Mouse (Mus musculus) induced T-regulatory cell, adult 2 months (primary cell): ENCODE results near the gene Nos1ap.

Experiments
- DNase-seq: peaks from one replicate; pipeline ENCODE4 v3.0.0-alpha.2; 2012; ENCODE audit warnings: low read depth

Gene Nos1ap

DNA sequence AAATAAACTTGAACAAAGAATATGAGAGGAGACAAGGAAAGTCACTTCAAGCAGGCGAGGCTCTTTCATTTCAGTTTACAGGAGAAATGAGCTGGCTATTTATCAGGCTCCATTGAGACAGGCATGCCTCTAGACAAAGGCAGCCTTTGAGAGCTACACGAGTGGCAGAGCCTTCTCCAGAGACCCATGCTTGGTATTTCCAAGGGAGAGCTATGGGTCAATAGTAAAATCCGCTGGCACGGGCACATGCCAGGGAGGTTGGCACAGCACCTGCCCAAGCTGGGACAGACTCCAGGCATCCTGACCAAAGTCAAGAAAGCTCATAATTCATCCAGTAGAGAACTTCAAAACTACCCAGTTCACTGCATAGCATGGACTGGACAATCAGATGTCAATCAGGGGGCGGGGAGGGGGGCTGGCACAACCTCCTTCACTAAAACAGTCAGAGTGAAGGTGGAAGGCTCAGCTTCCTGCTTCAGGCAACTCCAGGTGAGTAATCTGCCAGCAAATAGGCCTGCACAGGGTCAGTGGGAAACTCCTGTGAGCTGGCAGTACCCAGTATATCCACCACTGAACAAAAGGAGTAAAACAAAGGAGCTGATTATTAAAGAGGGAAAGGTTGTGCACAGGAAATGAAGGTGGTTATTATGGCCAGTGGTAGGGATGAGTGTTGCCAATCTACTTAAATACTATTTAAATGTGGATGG, 129.6 kb downstream of the Nos1ap start:
- no peak for DNase-seq

DNA sequence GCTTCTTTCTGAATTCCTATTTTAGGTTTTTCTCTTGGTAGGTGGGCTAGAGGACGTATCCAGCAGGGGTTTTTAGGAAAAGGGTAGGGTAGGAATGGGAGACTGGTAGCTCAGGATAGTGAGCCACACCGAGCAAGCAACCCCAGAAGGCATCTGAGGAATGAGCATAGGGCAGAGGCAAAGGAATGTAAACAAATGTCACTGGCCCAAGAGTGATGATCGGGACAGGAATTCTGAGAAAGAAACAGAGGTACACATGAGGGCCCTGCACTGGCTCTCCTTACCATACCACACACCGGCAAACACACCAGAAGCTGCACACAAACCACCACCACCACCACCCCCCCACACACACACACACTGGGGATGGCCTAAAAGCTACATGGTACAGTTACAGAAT, 132.0 kb downstream of the Nos1ap start:
- no peak for DNase-seq

DNA sequence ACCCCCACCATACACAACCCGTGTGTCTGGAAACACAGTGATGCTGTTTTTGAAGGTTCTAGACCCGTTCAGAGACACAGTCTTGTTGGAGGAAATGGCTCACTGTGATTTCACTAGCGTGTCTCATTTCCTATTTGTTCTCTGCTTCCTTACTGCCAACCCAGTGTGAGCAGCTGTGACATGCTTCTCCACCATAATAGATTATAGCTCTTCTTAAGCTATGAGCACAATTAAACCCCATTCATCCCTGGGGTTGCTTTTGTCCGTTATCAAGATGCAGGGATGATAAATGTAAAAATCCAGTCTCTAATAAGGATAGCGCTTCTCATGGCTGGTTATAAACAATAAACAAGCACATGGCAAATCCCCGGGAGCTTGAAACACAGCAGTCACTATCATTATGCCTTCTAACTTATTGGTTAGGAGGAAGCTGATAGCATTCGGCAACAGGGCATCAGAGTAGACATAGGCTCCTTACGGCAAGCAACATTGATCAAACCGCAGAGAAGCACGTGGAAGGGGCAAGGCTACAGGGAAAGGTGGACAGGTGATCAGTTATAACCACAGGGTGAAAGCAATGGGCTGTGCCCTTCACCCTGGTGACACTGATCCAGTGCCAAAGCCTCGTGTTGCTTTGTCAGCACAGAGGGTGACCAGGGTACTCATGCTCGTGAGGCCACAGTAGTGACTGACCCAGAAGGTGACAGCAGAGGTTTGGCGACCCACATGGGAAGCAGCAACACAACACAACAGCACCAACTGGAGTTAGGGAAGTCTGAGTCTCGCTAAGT, 133.6 kb downstream of the Nos1ap start:
- no peak for DNase-seq

DNA sequence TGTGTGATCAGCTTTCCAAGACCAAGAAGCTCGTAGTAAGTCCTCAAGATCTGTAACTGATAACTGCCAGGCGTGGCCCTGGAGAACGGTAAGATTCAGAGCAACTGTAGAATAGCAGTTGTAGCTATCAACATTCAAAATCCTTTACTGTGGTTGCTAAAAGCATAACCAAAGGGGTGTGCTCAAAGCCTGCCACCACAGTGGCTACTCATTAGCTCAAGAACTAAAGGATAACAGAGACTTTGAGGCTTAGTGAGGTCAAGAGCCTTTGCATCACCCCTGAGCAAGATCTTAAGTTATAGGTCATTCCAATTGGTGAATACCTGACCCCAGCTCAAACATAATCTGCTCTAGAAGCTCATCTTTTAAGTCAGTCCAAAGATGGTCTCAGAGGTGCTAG, 134.3 kb downstream of the Nos1ap start:
- no peak for DNase-seq

DNA sequence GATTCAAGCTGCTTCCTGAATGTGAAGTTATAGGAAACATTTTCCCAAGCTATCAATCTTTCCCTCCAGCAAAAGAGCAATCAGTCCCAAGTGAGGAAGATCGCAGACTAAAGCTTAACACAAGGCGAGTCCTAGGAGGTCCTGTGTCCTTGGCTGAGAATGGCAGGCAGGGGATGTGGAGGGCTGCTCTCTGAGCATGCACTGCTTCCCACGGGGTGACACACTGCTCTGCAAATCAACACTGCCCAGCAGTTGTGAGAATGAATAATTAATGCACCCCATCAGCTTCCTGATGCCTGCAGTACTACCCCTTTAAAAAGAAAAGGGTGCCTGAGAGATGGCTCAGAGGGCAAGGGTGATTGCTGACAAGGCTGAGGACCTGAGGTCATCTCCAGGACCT, 136.2 kb downstream of the Nos1ap start:
- no peak for DNase-seq

DNA sequence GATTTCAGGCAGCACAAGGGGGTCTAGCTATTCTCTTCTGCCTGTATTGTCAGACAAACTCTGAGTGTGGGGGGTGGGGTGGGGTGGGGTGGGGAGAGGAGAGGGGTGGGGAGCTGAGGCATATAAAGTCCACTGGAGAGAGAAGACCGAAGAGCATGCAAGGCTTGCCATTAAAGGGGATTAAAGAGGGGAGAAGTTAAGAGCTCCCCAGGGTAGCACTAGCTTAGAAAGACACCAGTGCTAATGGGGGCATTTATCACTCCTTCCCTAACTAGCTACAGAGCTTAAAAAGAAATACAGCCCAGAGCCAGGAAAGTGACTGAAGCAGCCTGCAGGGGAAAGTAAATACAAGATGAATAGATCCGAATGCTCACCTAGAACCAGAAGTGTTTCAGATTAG, 141.4 kb downstream of the Nos1ap start:
- DNase-seq = no peak

DNA sequence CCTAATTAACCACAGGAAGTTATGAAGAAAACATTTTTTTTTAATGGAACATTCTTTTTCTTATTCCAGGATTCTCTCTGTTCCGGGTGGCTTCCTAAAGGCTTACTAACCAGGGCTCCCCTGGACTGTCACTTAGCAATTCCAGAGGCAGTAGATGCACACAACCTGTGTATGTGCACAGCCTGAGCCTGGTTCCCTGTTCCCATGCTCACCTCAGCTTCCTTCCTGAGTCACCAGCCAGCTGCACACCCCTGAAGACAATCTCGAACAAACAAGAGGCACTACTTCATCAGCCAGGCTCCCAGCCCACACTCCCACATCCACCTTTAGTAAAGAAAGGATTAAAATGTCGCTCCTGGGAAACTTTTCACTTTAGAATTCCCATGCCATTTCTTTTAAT, 144.2 kb downstream of the Nos1ap start:
- no peak for DNase-seq

DNA sequence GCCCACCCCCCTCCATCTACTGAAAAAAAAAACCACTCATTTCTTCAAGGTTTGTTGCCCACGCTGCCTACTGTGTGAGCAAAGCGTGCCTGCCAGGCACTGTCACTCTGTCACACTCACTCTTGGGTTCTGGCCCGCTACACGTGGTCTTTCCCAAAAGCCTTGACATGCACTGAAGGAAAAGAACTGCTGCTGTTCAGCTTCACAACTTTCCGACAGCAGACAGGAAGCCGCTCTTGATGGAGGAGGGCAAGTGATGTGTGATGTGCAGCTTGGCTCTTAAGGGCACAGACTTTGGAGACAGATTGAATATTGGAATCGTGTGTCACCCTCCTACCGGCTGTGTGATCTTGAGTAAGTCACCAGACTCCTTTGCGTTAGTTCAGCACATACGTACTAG, 149.3 kb downstream of the Nos1ap start:
- DNase-seq = no peak

DNA sequence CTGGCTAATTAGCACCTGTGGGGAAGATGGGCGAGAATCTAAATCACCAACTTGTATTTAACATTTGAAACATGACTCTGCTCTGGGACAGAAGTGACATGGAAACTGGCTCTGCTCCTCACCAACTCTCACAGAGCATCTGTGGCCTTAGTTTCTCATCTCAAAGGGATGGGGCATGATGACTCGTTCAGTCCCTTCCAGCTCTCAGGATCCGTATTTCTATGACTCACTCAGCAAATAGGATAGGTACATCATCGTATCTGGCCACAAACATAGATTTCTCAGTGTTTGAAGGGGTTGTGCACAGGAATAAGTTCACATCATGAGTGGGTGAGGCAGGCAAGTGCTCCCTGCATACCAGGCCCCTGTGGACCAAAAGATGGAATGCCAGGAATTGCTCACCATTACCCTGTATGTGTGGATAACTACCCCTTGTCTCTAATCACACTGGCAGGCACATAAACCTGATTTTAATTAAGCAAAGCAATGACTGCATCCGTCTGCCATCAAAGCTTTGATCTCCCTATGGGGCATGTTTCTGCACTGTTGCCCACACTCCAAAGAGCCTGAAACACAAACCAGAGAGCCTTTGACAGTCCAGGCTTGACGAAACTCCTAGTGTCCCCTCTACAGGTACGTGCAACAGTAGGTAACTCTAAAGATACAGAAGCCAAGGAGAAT, 151.1 kb downstream of the Nos1ap start:
- no peak for DNase-seq

DNA sequence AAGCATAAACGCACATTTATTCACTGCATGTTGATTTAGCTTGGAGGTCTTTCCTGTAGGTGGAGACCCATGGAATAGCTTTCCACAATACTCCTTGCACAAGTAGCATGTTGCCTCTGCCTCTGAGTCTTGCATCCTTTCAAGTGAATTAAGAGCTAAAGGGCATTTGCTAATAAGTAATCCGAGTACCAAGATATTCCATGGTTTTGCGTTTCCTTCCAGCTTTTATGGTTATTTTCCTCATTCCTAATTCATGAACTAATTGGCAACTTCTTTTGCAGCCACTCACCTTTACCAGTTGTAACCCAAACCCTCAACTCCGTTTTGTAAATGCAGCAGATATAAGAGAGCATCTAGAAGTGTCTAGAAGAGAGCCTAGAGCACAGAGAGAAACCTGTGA, 155.5 kb downstream of the Nos1ap start:
- DNase-seq = no peak

DNA sequence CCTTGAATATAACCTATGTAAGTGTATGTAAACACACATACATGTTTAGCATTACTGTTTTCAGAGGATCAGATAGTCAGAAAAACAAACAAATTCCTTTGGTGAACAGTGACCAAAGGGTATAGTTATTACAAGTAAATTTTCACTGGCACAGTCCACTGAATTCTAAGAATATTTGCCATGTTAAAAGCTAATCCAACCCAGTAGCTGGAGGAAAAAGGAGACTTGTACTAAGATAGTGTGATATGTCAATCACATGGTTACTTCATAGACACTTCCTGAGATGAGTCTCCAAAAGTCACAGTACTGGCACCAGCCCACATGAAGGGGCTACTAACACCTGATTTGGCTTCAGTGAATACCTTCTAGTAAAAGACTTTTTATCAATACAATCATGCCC, 156.0 kb downstream of the Nos1ap start:
- no peak for DNase-seq

DNA sequence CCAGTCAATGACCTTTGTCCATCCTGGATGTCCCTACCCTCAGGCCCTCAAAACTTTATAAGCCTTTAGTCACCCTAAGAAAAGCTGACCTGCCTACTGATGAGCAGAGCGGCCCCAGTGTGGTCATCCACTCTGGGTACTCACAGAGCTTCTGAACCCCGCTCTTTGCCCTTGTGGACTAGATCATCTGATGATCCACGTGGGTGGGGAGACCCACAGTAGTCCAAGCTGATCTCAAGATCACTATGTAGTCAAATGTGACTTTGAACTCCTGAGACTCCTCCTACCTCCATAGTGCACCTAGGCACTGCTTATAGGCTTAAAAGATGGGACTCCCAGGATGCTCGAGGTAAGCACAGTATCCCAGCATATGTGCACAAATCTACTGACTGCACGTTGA, 157.4 kb downstream of the Nos1ap start:
- no peak for DNase-seq

DNA sequence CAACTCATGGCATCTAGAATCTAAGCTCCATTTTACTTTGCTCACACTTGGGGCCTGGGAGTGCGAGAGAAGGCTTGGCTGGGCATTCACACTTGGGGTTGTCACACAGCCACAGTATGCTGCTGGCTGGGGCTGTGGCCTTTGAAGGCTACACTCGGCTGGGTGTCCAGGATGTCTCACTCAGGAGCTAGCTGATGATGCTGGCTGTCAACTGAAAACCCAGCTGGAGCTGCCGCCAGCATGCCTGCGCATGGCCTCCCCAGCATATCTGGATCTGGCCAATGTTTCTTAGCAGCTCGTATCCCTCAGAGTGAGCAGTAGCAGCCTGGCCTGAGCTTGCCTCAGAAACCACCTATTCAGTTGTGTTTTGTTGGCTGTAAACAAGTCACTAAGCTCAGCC, 158.3 kb downstream of the Nos1ap start:
- no peak for DNase-seq

DNA sequence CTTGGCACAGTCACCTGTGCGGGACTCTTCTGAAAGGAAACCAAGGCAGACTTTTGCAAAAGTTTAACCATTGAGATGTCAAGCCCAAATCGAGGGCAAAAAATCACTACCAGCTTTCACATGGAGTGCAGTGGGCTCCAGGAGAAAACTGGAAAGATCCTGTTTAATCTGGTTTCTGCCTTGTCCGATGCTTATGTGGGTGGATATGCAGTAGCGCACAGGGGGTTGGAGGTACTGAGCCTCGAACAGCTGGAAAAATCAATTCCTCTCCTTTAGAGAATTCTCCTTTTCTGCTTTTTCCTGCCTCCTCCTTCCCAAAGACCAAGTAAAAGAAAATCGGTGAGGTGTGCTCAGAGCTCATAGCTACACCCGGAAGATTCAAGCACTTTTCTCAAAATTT, 159.0 kb downstream of the Nos1ap start:
- no peak for DNase-seq

DNA sequence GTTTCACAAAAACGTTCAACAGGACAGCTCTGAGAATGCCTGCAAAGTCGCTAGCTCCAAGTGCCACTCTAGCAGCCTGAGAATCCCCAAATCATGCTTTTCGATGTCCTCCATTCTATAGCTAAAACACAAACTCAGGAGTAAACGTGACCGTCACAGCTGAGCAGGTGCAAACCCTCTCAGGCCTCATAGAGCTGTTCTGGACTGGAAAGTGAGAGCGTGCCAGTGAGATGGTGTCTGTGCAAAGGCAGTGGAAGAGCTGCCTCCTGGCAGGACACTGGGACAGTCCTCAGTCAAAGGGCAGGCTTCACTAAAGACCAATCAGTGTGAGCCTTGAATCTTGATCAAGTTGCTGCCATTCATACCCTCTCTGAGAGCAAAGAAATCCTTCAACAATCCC, 160.0 kb downstream of the Nos1ap start:
- no peak for DNase-seq

DNA sequence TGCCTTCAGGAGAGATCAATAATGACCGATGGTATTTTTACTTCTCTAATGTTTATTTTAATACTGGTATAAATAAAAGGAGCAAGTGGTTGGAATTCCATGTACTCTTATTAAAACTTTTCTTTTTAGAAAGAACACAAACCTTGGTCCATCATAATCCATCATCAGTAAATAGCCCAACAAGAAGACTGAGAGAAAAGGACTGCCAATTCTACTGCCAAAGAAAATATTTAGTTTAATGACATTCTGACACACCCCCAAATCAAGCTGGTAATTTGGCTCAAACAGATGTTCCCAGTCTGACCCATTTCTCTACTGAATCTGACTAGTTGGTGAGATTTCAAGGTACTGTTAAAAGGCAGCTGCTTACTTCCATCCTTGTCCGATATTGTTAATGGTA, 161.5 kb downstream of the Nos1ap start:
- DNase-seq = no peak

DNA sequence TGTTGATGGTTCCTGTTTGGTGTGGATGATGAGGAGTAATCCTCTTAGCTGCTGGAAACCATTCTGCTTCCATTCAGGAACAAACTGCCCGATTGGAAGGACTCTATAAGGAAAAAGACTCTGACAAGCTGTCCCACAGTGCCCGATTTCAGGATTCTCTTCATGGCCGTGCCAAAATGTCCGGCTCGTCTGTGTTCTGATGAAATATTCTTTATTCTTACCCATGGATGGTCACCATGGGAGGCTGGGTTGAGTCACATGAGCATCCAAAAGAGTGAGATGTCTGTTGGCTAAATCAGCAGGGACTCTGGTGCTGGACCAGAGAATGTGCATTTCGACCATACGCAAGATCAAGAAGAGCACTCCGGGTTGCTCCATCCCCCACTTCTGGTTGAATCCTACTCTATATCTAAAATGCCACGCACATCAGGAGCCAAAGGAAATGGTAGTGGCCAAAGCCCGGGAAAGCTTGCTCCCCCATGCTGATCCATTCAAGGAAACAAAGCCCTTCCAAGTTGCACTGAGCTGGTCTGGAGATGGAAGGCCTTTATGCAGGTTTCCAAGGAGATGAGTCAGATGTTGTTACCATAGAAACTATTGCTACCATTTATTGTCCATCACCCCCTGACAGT, 165.3 kb downstream of the Nos1ap start:
- no peak for DNase-seq

DNA sequence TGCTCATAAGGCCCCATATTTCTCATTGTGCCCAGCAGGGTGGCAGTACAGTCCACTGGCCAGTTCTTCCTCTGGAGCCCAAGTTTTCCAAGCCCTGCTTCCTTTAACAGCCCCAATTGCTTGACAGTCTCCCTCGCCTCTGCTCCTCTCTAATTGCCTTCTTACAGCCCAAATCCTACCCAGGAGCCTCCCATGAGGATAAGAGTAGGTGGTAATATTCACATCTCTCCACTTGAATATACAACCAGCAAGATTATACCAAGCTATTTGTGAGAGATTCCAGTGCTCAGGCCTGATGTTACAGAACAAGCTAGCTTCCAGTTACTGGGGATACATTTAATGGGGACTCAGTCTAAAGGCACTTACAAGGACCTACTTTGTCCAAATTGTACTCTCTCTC, 166.6 kb downstream of the Nos1ap start:
- no peak for DNase-seq

DNA sequence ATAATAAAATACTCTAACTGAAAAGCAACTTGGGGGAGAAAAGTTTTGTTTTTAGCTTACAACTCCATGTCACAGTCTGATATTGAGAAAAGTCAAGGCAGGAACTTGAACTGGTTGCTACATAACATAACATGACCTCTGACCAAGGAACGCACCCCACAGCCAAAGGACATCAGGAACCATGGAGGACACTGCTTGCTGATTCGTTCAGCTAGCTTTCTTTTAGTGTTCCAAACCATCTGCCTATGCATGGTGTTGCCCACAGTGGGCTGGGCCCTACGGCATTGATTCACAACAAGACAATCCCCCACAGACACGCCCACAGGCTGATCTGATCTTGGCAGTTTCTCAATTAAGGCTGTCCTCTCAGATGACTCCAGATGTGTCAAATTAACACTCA, 167.5 kb downstream of the Nos1ap start:
- no peak for DNase-seq

DNA sequence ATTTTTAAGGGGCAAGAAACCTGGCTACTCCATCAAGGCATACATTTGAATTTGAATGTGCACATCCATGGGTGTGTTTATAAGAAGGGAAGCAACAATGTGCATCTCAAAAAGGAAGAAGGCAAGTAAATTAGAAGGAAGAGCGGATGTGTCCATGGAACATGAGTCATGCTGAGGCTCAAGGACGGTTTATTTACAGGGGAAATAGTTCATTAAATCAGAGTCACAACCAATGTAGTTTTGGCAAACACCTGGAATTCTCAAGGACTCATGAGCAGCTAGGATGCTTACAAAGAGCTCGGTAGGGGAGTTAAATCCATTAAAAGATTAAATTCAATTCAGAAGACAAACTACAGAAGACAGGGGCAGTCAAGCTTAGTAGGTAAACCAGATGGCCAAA, 169.7 kb downstream of the Nos1ap start:
- no peak for DNase-seq

DNA sequence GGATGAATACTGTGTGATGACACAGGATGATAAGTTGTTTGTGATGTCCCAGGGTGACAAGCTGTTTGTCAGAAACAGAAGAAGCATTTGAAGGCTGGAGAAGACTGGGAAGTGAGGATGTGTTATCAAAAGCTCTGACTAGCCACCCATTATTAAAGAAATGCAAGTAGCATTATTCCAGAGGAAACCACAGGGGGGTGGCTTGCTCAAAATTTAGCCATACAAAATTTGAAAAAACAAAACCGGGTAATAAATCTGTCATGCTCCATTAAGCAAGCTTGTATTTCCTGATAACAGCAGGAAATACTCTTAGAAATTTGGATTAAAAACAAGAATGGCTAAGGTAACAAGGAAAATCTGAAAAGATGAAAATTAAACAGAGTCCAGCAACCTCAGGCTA, 171.5 kb downstream of the Nos1ap start:
- no peak for DNase-seq

DNA sequence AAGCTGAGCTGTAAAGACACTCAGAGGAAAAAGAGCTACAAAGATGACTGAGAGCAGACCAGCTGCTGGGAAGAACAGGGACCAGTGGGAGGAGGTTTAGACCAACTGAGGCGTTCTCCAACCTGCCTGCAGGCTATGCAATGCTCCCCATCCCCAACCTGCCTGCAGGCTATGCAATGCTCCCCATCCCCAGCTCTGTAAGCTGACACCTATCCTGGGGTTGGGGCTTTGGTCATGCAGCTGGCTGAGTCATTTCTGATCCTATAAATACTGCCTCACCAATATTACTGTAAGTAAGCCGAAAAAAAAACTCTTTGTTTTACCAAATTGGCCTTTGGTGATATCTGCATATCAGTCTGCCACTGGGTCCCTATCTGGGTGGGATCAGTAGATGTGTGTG, 172.7 kb downstream of the Nos1ap start:
- no peak for DNase-seq

DNA sequence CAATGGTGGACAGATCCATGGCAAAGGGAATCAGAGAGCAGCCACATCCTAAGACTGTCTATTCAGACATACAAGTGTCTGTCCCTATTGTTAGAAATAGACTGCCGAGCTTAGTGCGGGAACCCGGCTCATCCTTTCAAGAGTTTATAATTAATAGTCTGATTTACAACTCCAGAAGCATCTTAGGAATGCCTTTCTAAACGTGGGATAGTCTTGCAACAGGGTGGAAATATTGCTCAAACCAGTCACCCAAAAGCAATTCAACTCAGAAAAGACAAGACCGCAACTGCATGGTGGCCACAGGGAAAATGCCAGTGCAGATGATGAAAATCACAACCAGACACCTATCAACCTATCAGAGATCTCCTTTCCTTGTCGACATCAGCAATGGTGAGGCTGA, 173.5 kb downstream of the Nos1ap start:
- DNase-seq = no peak
